Comparison of ENCODE assay signal across 14 mouse cellular contexts in the genomic region with DNA sequence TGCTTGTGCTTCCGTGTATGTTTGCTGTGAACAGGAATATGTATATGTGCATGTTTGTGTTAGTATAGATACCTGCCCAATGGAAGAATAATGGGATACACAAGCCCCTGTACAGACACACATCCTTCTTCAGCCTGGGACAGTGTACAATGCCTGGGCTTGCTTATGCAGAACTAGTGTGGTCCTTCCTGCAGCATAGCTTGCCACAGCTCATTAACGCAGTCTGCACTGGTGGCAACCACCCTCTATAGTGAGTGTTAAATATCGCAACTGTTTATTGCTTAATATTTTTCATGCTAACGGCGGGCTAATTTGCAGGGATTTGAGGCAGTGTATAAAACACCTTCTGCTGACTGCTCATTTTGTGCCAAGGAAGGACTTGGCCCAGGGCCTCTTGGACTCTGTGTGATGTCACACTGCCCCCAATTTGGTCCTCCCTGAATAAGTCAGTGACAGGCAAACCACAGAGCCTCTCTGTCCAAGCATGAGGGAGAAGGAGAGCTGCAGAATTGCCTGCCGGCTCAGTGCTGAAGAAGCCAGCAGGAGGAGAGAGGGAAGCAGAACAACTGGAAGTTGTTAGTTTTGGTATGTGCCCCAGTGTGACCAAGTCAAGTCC.
A peak's percentile ranks its signal among the peaks of the same experiment; 100 is the strongest.
DNase-seq lines count a peak whose midpoint lies in the region; ATAC-seq and TF ChIP-seq lines count a peak whose summit lies in the region.
"Had no signal": no experiment of that assay in that cellular context is flagged by ENCODE, and none has a peak within 500 bp of the region (broad histone marks: within the 10 kb centered on the region; RNA-seq: fewer than 3 reads in every experiment).

No protein-coding gene starts in this region.

- peak; percentile 19 for DNase-seq in embryo, embryonic 10 days (ENCODE audit: low spot score)
- DNase-seq in embryo, embryonic 10.5 days (ENCODE audit: low spot score), result no peak
- peak; percentile 1 for DNase-seq in kidney, postnatal 14 days
- no peak for DNase-seq in kidney, adult 11 months
- DNase-seq in Muller cell, postnatal 12 days (ENCODE audit: inconsistent ontology term), result peak; percentile 19
- DNase-seq in testis, postnatal 14 days (ENCODE audit: low spot score), result no peak
- DNase-seq: heart, postnatal 10 days; liver, postnatal 0 days; right cerebral cortex, adult 18-20 months; thymus, postnatal 36 days had no signal

- peak; percentile 71 for ATAC-seq in forebrain, embryonic 16.5 days
- no peak for ATAC-seq in intestine, postnatal 0 days
- ATAC-seq: liver, postnatal 0 days had no signal

- WGBS in forebrain, embryonic 16.5 days, result 42% methylated on average over 6 of the region's 6 CpGs
- 78% methylated on average over 6 of the region's 6 CpGs for WGBS in intestine, postnatal 0 days

- no peaks in the 10 kb centered on the region for H3K27me3 ChIP-seq in forebrain, embryonic 16.5 days (replicated peaks; ENCODE audit: control insufficient read depth, insufficient read depth, low read length)
- H3K27me3 ChIP-seq in intestine, postnatal 0 days (replicated peaks; ENCODE audit: control insufficient read depth, insufficient read depth, low read length), result no peaks in the 10 kb centered on the region
- H3K27me3 ChIP-seq: neural tube, embryonic 13.5 days had no signal

- H3K4me1 ChIP-seq in forebrain, embryonic 16.5 days (replicated peaks; ENCODE audit: control insufficient read depth, insufficient read depth, low read length), result peaks cover 8% of the 10 kb centered on the region
- H3K4me1 ChIP-seq in intestine, postnatal 0 days (replicated peaks; ENCODE audit: control insufficient read depth, insufficient read depth, low read length), result no peaks in the 10 kb centered on the region
- H3K4me1 ChIP-seq: neural tube, embryonic 13.5 days had no signal

- no peak overlapping the region for H3K4me3 ChIP-seq in forebrain, embryonic 16.5 days (replicated peaks; ENCODE audit: low read length)
- H3K4me3 ChIP-seq in intestine, postnatal 0 days (ENCODE audit: low read depth, low read length), result no peak overlapping the region
- H3K4me3 ChIP-seq: neural tube, embryonic 13.5 days had no signal

- no peak for TF ChIP-seq CTCF in intestine, postnatal 0 days (IDR thresholded peaks at IDR 0.05; ENCODE audit: low read depth)

- no peak overlapping the region for H3K4me2 ChIP-seq in forebrain, embryonic 16.5 days (ENCODE audit: low read length)
- H3K4me2 ChIP-seq in intestine, postnatal 0 days (replicated peaks; ENCODE audit: low read depth), result no peak overlapping the region
- H3K4me2 ChIP-seq: midbrain, embryonic 11.5 days; neural tube, embryonic 13.5 days had no signal

- H3K9ac ChIP-seq in forebrain, embryonic 16.5 days (replicated peaks; ENCODE audit: low read depth, low read length), result no peak overlapping the region
- H3K9ac ChIP-seq in intestine, postnatal 0 days (ENCODE audit: low read depth, low read length), result no peak overlapping the region
- H3K9ac ChIP-seq: liver, postnatal 0 days; neural tube, embryonic 13.5 days had no signal

- H3K9me3 ChIP-seq in forebrain, embryonic 16.5 days (ENCODE audit: control insufficient read depth, low read length), result no peaks in the 10 kb centered on the region
- H3K9me3 ChIP-seq in intestine, postnatal 0 days (ENCODE audit: control insufficient read depth), result no peaks in the 10 kb centered on the region
- H3K9me3 ChIP-seq: neural tube, embryonic 13.5 days had no signal

- H3K27ac ChIP-seq in forebrain, embryonic 16.5 days (ENCODE audit: low read length), result no peak overlapping the region
- H3K27ac ChIP-seq in intestine, postnatal 0 days (ENCODE audit: low read depth, low read length), result no peak overlapping the region
- H3K27ac ChIP-seq: neural tube, embryonic 13.5 days had no signal

- H3K36me3 ChIP-seq in forebrain, embryonic 16.5 days (ENCODE audit: control insufficient read depth, insufficient read depth), result no peaks in the 10 kb centered on the region
- H3K36me3 ChIP-seq in intestine, postnatal 0 days (ENCODE audit: control insufficient read depth, insufficient read depth), result no peaks in the 10 kb centered on the region
- H3K36me3 ChIP-seq: neural tube, embryonic 13.5 days had no signal

Comparison
In these comparisons a context has a peak if more than half of its experiments do, and no peak if none do; other contexts are left out.
1. DNase-seq: peak in embryo, embryonic 10 days (single experiment), kidney, postnatal 14 days (single experiment) and Muller cell, postnatal 12 days (single experiment); none in embryo, embryonic 10.5 days (single experiment), kidney, adult 11 months (single experiment) and testis, postnatal 14 days (single experiment).